Mouse (Mus musculus): Measurements from ENCODE around the gene Chrm1. TPM values are rescaled to one million over a fixed set of nuclear protein-coding genes. Genes with fewer than 3 reads are reported as not detected.

Chrm1 gene
- polyA plus RNA-seq, 1 experiment from 2014 or later, result 0.45 TPM

GRCm38 (mm10) chr19:8646393-8646792, 17.2 kb upstream of the Chrm1 start:
- 69% methylated on average over 2 of the region's 2 CpGs for WGBS
- Histone ChIP-seq H3K9ac (replicated peaks; ENCODE audit: low read length) (no peak overlapping the region), H3K9me3 (ENCODE audit: control insufficient read depth, low read length) (no peaks in the 10 kb centered on the region), H3K4me2 (ENCODE audit: low read length) (no peak overlapping the region), H3K4me1 (ENCODE audit: control insufficient read depth, insufficient read depth, low read length) (no peaks in the 10 kb centered on the region), H3K4me3 (replicated peaks; ENCODE audit: low read depth, low read length) (no peak overlapping the region), H3K27me3 (ENCODE audit: control insufficient read depth, insufficient read depth, low read length) (no peaks in the 10 kb centered on the region), H3K27ac (replicated peaks; ENCODE audit: low read depth, low read length) (no peak overlapping the region), H3K36me3 (ENCODE audit: control insufficient read depth, insufficient read depth, low read length) (no peaks in the 10 kb centered on the region)
- no peak for DNase-seq
- no peak for ATAC-seq (ENCODE audit: low FRiP score, low TSS enrichment)

DNA sequence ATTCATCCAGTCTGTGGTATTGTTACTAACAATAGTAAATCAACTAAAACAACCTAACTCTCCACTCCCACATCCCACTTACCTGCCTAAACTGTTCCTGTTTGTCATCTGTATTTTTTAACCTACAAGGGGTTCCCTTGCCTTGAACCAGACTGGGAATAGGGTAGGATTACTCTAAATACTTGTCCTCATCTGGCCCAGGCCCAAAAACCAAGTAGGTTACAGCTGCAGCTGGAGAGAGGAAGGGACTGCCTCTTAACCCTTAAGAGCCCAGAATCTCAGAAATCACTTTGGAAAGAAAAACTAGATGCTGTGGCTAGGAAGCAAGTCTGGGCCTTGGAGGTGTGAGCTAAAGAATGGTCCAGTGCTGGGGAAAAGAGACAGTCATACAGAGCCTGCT, 7.8 kb upstream of the Chrm1 start:
- H3K9me3 ChIP-seq (ENCODE audit: control insufficient read depth, low read length), result no peaks in the 10 kb centered on the region
- no peaks in the 10 kb centered on the region for H3K36me3 ChIP-seq (ENCODE audit: control insufficient read depth, insufficient read depth, low read length)
- H3K9ac ChIP-seq (replicated peaks; ENCODE audit: low read length), result no peak overlapping the region
- no peak for ATAC-seq (ENCODE audit: low FRiP score, low TSS enrichment)
- no peaks in the 10 kb centered on the region for H3K4me1 ChIP-seq (ENCODE audit: control insufficient read depth, insufficient read depth, low read length)
- H3K4me3 ChIP-seq (replicated peaks; ENCODE audit: low read depth, low read length), result no peak overlapping the region
- no peak for DNase-seq
- H3K27ac ChIP-seq (replicated peaks; ENCODE audit: low read depth, low read length), result no peak overlapping the region
- no peaks in the 10 kb centered on the region for H3K27me3 ChIP-seq (ENCODE audit: control insufficient read depth, insufficient read depth, low read length)
- no peak overlapping the region for H3K4me2 ChIP-seq (ENCODE audit: low read length)

GRCm38 (mm10) chr19:8656341-8656740, 7.2 kb upstream of the Chrm1 start:
- Histone ChIP-seq H3K27me3 (ENCODE audit: control insufficient read depth, insufficient read depth, low read length) (no peaks in the 10 kb centered on the region), H3K4me2 (ENCODE audit: low read length) (no peak overlapping the region), H3K9ac (replicated peaks; ENCODE audit: low read length) (no peak overlapping the region), H3K4me1 (ENCODE audit: control insufficient read depth, insufficient read depth, low read length) (no peaks in the 10 kb centered on the region), H3K4me3 (replicated peaks; ENCODE audit: low read depth, low read length) (no peak overlapping the region), H3K27ac (replicated peaks; ENCODE audit: low read depth, low read length) (no peak overlapping the region), H3K36me3 (ENCODE audit: control insufficient read depth, insufficient read depth, low read length) (no peaks in the 10 kb centered on the region), H3K9me3 (ENCODE audit: control insufficient read depth, low read length) (no peaks in the 10 kb centered on the region)
- no peak for DNase-seq
- 79% methylated on average over 4 of the region's 4 CpGs for WGBS
- ATAC-seq (ENCODE audit: low FRiP score, low TSS enrichment), result no peak

DNA sequence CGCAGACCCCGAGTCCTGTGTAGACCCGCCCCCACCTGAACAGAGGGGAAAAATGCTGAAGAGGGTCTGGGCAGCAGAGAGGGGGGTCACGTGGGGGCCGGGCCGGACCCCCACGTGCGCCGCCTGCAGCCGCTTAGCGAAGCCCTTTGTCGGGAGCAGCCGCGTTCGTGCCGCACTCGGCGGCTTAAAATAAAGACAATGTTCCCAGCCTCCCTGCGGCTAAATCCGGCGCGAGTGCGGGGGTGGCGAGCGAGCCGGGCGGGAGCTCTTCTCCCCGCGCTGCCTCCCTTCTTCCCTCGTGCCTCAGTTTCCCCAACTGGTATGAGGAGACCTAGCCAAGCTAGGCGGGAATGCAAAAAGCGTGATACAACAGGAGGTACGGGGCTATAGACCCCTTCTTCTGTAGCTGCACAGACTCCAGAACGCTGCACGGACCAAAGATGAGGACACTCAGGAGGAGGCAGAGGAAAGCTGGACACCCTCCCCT, 1.7 kb upstream of the Chrm1 start:
- Histone ChIP-seq H3K4me3 (replicated peaks; ENCODE audit: low read depth, low read length) (peak overlapping the region; percentile 45), H3K4me2 (ENCODE audit: low read length) (peak overlapping the region; percentile 96), H3K9me3 (ENCODE audit: control insufficient read depth, low read length) (no peaks in the 10 kb centered on the region), H3K27ac (replicated peaks; ENCODE audit: low read depth, low read length) (peak overlapping the region; percentile 52; the same call in 1 of the 2 replicates), H3K36me3 (ENCODE audit: control insufficient read depth, insufficient read depth, low read length) (no peaks in the 10 kb centered on the region), H3K27me3 (ENCODE audit: control insufficient read depth, insufficient read depth, low read length) (peaks cover 4% of the 10 kb centered on the region), H3K4me1 (ENCODE audit: control insufficient read depth, insufficient read depth, low read length) (0 out of 2 replicates have a peak, but pooled peaks cover 5% of the 10 kb centered on the region), H3K9ac (replicated peaks; ENCODE audit: low read length) (peak overlapping the region; percentile 62)
- WGBS, result under 1% methylated on average over 35 of the region's 35 CpGs
- ATAC-seq (ENCODE audit: low FRiP score, low TSS enrichment) (peak; percentile 76), DNase-seq (peak; percentile 79)

GRCm38 (mm10) chr19:8662337-8662736, 1.3 kb upstream of the Chrm1 start:
- peak; percentile 62 for ATAC-seq (ENCODE audit: low FRiP score, low TSS enrichment)
- peak overlapping the region; percentile 62 for H3K9ac ChIP-seq (replicated peaks; ENCODE audit: low read length)
- peaks cover 4% of the 10 kb centered on the region for H3K27me3 ChIP-seq (ENCODE audit: control insufficient read depth, insufficient read depth, low read length)
- DNase-seq, result peak; percentile 83
- 0 out of 2 replicates have a peak, but pooled peaks cover 5% of the 10 kb centered on the region for H3K4me1 ChIP-seq (ENCODE audit: control insufficient read depth, insufficient read depth, low read length)
- 0 out of 2 replicates have a peak overlapping the region, but pooled peaks have one; percentile 52 for H3K27ac ChIP-seq (replicated peaks; ENCODE audit: low read depth, low read length)
- H3K9me3 ChIP-seq (ENCODE audit: control insufficient read depth, low read length), result no peaks in the 10 kb centered on the region
- H3K4me2 ChIP-seq (ENCODE audit: low read length), result peak overlapping the region; percentile 96
- peak overlapping the region; percentile 45 for H3K4me3 ChIP-seq (replicated peaks; ENCODE audit: low read depth, low read length)
- H3K36me3 ChIP-seq (ENCODE audit: control insufficient read depth, insufficient read depth, low read length), result no peaks in the 10 kb centered on the region
- 4% methylated on average over 11 of the region's 11 CpGs for WGBS

GRCm38 (mm10) chr19:8663911-8664421, 377 bp downstream of the Chrm1 start:
- Histone ChIP-seq H3K9ac (replicated peaks; ENCODE audit: low read length) (no peak overlapping the region), H3K4me3 (replicated peaks; ENCODE audit: low read depth, low read length) (no peak overlapping the region), H3K4me1 (ENCODE audit: control insufficient read depth, insufficient read depth, low read length) (0 out of 2 replicates have a peak, but pooled peaks cover 5% of the 10 kb centered on the region), H3K27me3 (ENCODE audit: control insufficient read depth, insufficient read depth, low read length) (peaks cover 4% of the 10 kb centered on the region), H3K9me3 (ENCODE audit: control insufficient read depth, low read length) (no peaks in the 10 kb centered on the region), H3K36me3 (ENCODE audit: control insufficient read depth, insufficient read depth, low read length) (no peaks in the 10 kb centered on the region), H3K27ac (replicated peaks; ENCODE audit: low read depth, low read length) (no peak overlapping the region), H3K4me2 (ENCODE audit: low read length) (no peak overlapping the region)
- 43% methylated on average over 10 of the region's 10 CpGs for WGBS
- DNase-seq (no peak), ATAC-seq (ENCODE audit: low FRiP score, low TSS enrichment) (no peak)

- DNase-seq (no peak), ATAC-seq (ENCODE audit: low FRiP score, low TSS enrichment) (no peak)
- Histone ChIP-seq H3K36me3 (ENCODE audit: control insufficient read depth, insufficient read depth, low read length) (no peaks in the 10 kb centered on the region), H3K9me3 (ENCODE audit: control insufficient read depth, low read length) (no peaks in the 10 kb centered on the region), H3K27ac (replicated peaks; ENCODE audit: low read depth, low read length) (no peak overlapping the region), H3K27me3 (ENCODE audit: control insufficient read depth, insufficient read depth, low read length) (peaks cover 4% of the 10 kb centered on the region), H3K9ac (replicated peaks; ENCODE audit: low read length) (no peak overlapping the region), H3K4me1 (ENCODE audit: control insufficient read depth, insufficient read depth, low read length) (0 out of 2 replicates have a peak, but pooled peaks cover 5% of the 10 kb centered on the region), H3K4me2 (ENCODE audit: low read length) (no peak overlapping the region), H3K4me3 (replicated peaks; ENCODE audit: low read depth, low read length) (no peak overlapping the region)
- WGBS, result 95% methylated on average over 3 of the region's 3 CpGs
These were observed 1.3 kb downstream of the Chrm1 start for GRCm38 (mm10) chr19:8664859-8665258.

DNA sequence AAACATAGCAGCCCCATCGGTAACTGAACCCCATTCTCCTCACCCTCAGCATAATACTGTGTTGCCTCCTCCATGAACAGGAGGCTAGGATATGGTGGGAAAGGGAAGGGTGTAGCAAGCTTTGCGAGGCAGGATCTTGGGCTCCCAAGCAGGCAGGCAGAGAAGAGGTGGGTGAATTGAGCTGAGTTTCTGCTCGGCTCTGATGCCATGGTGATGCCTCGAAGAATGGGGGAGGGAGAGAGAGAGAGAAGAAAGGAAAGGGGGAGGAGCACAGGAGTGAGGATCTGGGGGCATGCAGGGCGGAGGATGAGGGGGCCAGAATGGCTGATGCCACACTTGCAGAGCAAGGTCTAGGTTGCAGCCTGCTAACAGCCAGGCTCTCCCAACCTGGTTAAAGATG, 2.2 kb downstream of the Chrm1 start:
- no peaks in the 10 kb centered on the region for H3K9me3 ChIP-seq (ENCODE audit: control insufficient read depth, low read length)
- ATAC-seq (ENCODE audit: low FRiP score, low TSS enrichment) (no peak), DNase-seq (no peak)
- 0 out of 2 replicates have a peak, but pooled peaks cover 5% of the 10 kb centered on the region for H3K4me1 ChIP-seq (ENCODE audit: control insufficient read depth, insufficient read depth, low read length)
- 40% methylated on average over 5 of the region's 5 CpGs for WGBS
- H3K27me3 ChIP-seq (ENCODE audit: control insufficient read depth, insufficient read depth, low read length), result peaks cover 4% of the 10 kb centered on the region
- no peak overlapping the region for H3K4me3 ChIP-seq (replicated peaks; ENCODE audit: low read depth, low read length)
- H3K36me3 ChIP-seq (ENCODE audit: control insufficient read depth, insufficient read depth, low read length), result no peaks in the 10 kb centered on the region
- no peak overlapping the region for H3K27ac ChIP-seq (replicated peaks; ENCODE audit: low read depth, low read length)
- H3K9ac ChIP-seq (replicated peaks; ENCODE audit: low read length), result no peak overlapping the region
- no peak overlapping the region for H3K4me2 ChIP-seq (ENCODE audit: low read length)

DNA sequence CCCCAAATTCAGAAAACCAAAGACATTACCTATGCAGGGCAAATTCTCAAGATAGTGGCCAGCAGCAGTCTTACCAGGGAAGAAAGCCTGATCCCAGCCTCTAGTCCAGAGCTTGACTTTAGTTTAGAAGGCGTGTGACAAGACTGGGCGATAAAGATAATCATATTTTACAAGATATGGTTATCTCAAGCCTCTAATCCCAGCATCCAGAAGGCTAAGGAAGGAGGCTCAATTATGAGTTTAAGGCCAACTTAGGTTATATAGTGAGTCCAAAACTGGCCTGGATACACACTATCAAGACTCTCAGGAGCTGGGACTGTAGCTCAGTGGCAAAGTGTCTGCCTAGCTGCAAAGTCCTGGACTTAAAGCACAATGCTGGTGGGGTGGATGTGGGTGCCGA, 9.3 kb downstream of the Chrm1 start:
- ATAC-seq (ENCODE audit: low FRiP score, low TSS enrichment) (no peak), DNase-seq (no peak)
- Histone ChIP-seq H3K9me3 (ENCODE audit: control insufficient read depth, low read length) (no peaks in the 10 kb centered on the region), H3K4me1 (ENCODE audit: control insufficient read depth, insufficient read depth, low read length) (no peaks in the 10 kb centered on the region), H3K4me3 (replicated peaks; ENCODE audit: low read depth, low read length) (no peak overlapping the region), H3K27ac (replicated peaks; ENCODE audit: low read depth, low read length) (no peak overlapping the region), H3K4me2 (ENCODE audit: low read length) (no peak overlapping the region), H3K36me3 (ENCODE audit: control insufficient read depth, insufficient read depth, low read length) (no peaks in the 10 kb centered on the region), H3K9ac (replicated peaks; ENCODE audit: low read length) (no peak overlapping the region), H3K27me3 (ENCODE audit: control insufficient read depth, insufficient read depth, low read length) (no peaks in the 10 kb centered on the region)
- 91% methylated on average over 3 of the region's 3 CpGs for WGBS

Data from midbrain, embryonic 14.5 days (tissue).